Comparison of ENCODE assay signal across 9 mouse cellular contexts in genomic region chr4:48076693-48077471, GRCm38 (mm10). TPM values are rescaled to one million over a fixed set of nuclear protein-coding genes. Genes with fewer than 3 reads are reported as not detected.
DNase-seq lines count a peak whose midpoint lies in the region; ATAC-seq lines count a peak whose summit lies in the region.
"Had no signal": no experiment of that assay in that cellular context is flagged by ENCODE, and none has a peak within 500 bp of the region (broad histone marks: within the 10 kb centered on the region; RNA-seq: fewer than 3 reads in every experiment).

No protein-coding gene starts in this region.

- 78% methylated on average over 13 of the region's 13 CpGs for whole genome bisulfite sequencing in forebrain, embryonic 14.5 days
- 86% methylated on average over 13 of the region's 13 CpGs for WGBS in forebrain, embryonic 12.5 days
- WGBS in midbrain, embryonic 11.5 days = 89% methylated on average over 13 of the region's 13 CpGs

- no peaks in the 10 kb centered on the region for H3K9me3 ChIP-seq in forebrain, embryonic 14.5 days (replicated peaks; ENCODE audit: control insufficient read depth, low read length)
- no peaks in the 10 kb centered on the region for H3K9me3 ChIP-seq in forebrain, embryonic 12.5 days
- H3K9me3 ChIP-seq in midbrain, embryonic 11.5 days (ENCODE audit: control insufficient read depth, low read length) = no peaks in the 10 kb centered on the region

- H3K9ac ChIP-seq in forebrain, embryonic 14.5 days (ENCODE audit: low read length) = no peak overlapping the region
- no peak overlapping the region for H3K9ac ChIP-seq in forebrain, embryonic 12.5 days
- H3K9ac ChIP-seq in midbrain, embryonic 11.5 days (ENCODE audit: low read length) = no peak overlapping the region

- H3K27me3 ChIP-seq in forebrain, embryonic 14.5 days (replicated peaks; ENCODE audit: control insufficient read depth, insufficient read depth, low read length) = no peaks in the 10 kb centered on the region
- 0 out of 2 replicates have a peak, but pooled peaks cover 2% of the 10 kb centered on the region for H3K27me3 ChIP-seq in forebrain, embryonic 12.5 days
- no peaks in the 10 kb centered on the region for H3K27me3 ChIP-seq in midbrain, embryonic 11.5 days (ENCODE audit: control insufficient read depth, insufficient read depth, low read length)

- no peak overlapping the region for H3K4me3 ChIP-seq in forebrain, embryonic 14.5 days (ENCODE audit: low read depth, low read length)
- no peak overlapping the region for H3K4me3 ChIP-seq in forebrain, embryonic 12.5 days (replicated peaks)
- H3K4me3 ChIP-seq in midbrain, embryonic 11.5 days (ENCODE audit: low read depth, low read length) = no peak overlapping the region

- H3K36me3 ChIP-seq in forebrain, embryonic 14.5 days (ENCODE audit: control insufficient read depth, insufficient read depth, low read length) = no peaks in the 10 kb centered on the region
- no peaks in the 10 kb centered on the region for H3K36me3 ChIP-seq in forebrain, embryonic 12.5 days (replicated peaks)
- no peaks in the 10 kb centered on the region; the same call in 1 of the 2 replicates for H3K36me3 ChIP-seq in midbrain, embryonic 11.5 days (ENCODE audit: control insufficient read depth, insufficient read depth, low read length)

- peak; percentile 60; the same call in 1 of the 2 replicates for ATAC-seq in forebrain, embryonic 14.5 days
- no peak for ATAC-seq in forebrain, embryonic 12.5 days (ENCODE audit: low FRiP score)
- ATAC-seq in granulocyte monocyte progenitor cell, adult 5-6 weeks (replicated peaks; ENCODE audit: poor library complexity, severe bottlenecking) = peak; percentile 78
- no peak for ATAC-seq in midbrain, embryonic 11.5 days (ENCODE audit: low FRiP score)

- H3K4me2 ChIP-seq in forebrain, embryonic 14.5 days (ENCODE audit: low read length) = no peak overlapping the region
- no peak overlapping the region for H3K4me2 ChIP-seq in forebrain, embryonic 12.5 days
- no peak overlapping the region for H3K4me2 ChIP-seq in midbrain, embryonic 11.5 days

- H3K4me1 ChIP-seq in forebrain, embryonic 14.5 days (ENCODE audit: control insufficient read depth, insufficient read depth, low read length) = peaks cover 11% of the 10 kb centered on the region; the same call in 1 of the 2 replicates
- H3K4me1 ChIP-seq in forebrain, embryonic 12.5 days = peaks cover 23% of the 10 kb centered on the region
- peaks cover 15% of the 10 kb centered on the region for H3K4me1 ChIP-seq in midbrain, embryonic 11.5 days (ENCODE audit: control insufficient read depth, insufficient read depth, low read length)

- DNase-seq in forebrain, embryonic 14.5 days (ENCODE audit: low spot score) = peak; percentile 49
- peak; percentile 8 to 25 for DNase-seq in B cell, adult 2 months
- DNase-seq in kidney, postnatal 4 days = peak; percentile 20 to 35
- peak; percentile 13 for DNase-seq in skeletal muscle tissue, adult 2 months (ENCODE audit: low read depth, low spot score)
- DNase-seq in right cerebral cortex, adult 2 months (ENCODE audit: low spot score in 2 of 2) = no peak
- no peak for DNase-seq in midbrain, embryonic 11.5 days (ENCODE audit: low spot score, missing footprints)

- H3K27ac ChIP-seq in forebrain, embryonic 14.5 days (ENCODE audit: low read depth, low read length) = no peak overlapping the region
- H3K27ac ChIP-seq in forebrain, embryonic 12.5 days = no peak overlapping the region
- no peak overlapping the region for H3K27ac ChIP-seq in midbrain, embryonic 11.5 days (ENCODE audit: low read depth, low read length)
- H3K27ac ChIP-seq: macrophage had no signal

RNA-seq across cellular contexts. Expression of gene Nr4a3, which starts 31.9 kb away (rescaled TPM):
- 3.7 and 5.4 TPM in 2 replicates for polyA plus RNA-seq in forebrain, embryonic 14.5 days (2014; fragmentation: Nextera tagmentation; extraction: Ambion mirVana)
- 0.36 and 0.45 TPM in 2 replicates for polyA plus RNA-seq in forebrain, embryonic 12.5 days (2016; fragmentation: Nextera tagmentation; extraction: Ambion mirVana)
- total RNA-seq in granulocyte monocyte progenitor cell, adult 5-6 weeks (2014; fragmentation: Nextera tagmentation) = 0.21 TPM in 1 of 2 replicates, not detected in the other
- total RNA-seq in granulocyte monocyte progenitor cell, adult 5-6 weeks (2017) = 0.36 and 0.99 TPM in 2 replicates
- polyA plus RNA-seq in midbrain, embryonic 11.5 days (2014; fragmentation: Nextera tagmentation; extraction: Ambion mirVana) = 0.68 and 0.77 TPM in 2 replicates

RNA-seq across cellular contexts. Expression of gene Stx17, which starts 47.8 kb away (rescaled TPM):
- polyA plus RNA-seq in forebrain, embryonic 14.5 days (2014; fragmentation: Nextera tagmentation; extraction: Ambion mirVana) = 18.3 and 22.2 TPM in 2 replicates
- polyA plus RNA-seq in forebrain, embryonic 12.5 days (2016; fragmentation: Nextera tagmentation; extraction: Ambion mirVana) = 26.2 and 27.8 TPM in 2 replicates
- total RNA-seq in granulocyte monocyte progenitor cell, adult 5-6 weeks (2014; fragmentation: Nextera tagmentation) = 8.7 and 21.7 TPM in 2 replicates
- 15.5 and 22.6 TPM in 2 replicates for total RNA-seq in granulocyte monocyte progenitor cell, adult 5-6 weeks (2017)
- 23.6 and 24.7 TPM in 2 replicates for polyA plus RNA-seq in midbrain, embryonic 11.5 days (2014; fragmentation: Nextera tagmentation; extraction: Ambion mirVana)

Comparison
In these comparisons a context has a peak if more than half of its experiments do, and no peak if none do; other contexts are left out.
1. ATAC-seq: peak in forebrain, embryonic 14.5 days (single experiment) and granulocyte monocyte progenitor cell, adult 5-6 weeks (single experiment); none in forebrain, embryonic 12.5 days (single experiment) and midbrain, embryonic 11.5 days (single experiment).
2. DNase-seq: peak in forebrain, embryonic 14.5 days (single experiment), B cell, adult 2 months (2 of 2), kidney, postnatal 4 days (2 of 2) and skeletal muscle tissue, adult 2 months (single experiment); none in right cerebral cortex, adult 2 months (0 of 2) and midbrain, embryonic 11.5 days (single experiment).